Mouse (Mus musculus): Measurements from ENCODE around the gene Cish. TPM values are rescaled to one million over a fixed set of nuclear protein-coding genes. Genes with fewer than 3 reads are reported as not detected.

Cish gene
- total and polyA plus RNA-seq, 3 experiments, result 10.0 to 24.5 TPM; not detected in 1

DNA sequence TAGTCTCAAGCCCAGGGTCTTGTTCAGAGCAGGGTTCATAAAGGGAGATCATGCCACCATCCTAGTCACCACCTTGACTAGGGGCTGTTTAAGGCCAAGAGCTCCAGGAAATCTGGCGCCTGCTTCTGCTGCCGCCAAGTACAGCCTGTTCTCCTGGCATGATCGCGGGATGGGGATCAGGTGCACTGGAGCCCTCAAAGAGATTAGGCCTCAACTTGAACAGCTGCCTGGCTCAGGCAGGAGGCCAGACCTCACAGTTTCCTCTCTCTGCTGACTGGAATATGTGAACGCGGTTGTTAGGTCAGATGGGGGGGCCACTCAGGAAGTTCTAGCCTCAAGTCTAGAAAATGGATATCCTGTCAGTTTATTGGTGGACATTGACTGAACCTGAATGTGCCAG lies 27.7 kb downstream of the Cish start:
- no peaks in the 10 kb centered on the region for H3K27me3 ChIP-seq (ENCODE audit: control insufficient read depth in 1 of 2, insufficient read depth in 2 of 2, low read length in 2 of 2)
- DNase-seq (ENCODE audit: low read depth, low spot score), result peak; percentile 73
- no peak overlapping the region for H3K4me3 ChIP-seq (ENCODE audit: control insufficient read depth in 1 of 2, insufficient read depth in 1 of 2, low read depth in 2 of 2, low read length in 2 of 2)
- no peak overlapping the region; the same call in 1 of the 2 replicates for H3K9ac ChIP-seq (ENCODE audit: control insufficient read depth, low read depth, low read length, poor library complexity, severe bottlenecking)
- no peak for TF ChIP-seq ZC3H11A (IDR thresholded peaks at IDR 0.05; ENCODE audit: low read depth, low read length)
- TF ChIP-seq ZKSCAN1 (IDR thresholded peaks at IDR 0.05; ENCODE audit: low read depth, low read length), result no peak
- TF ChIP-seq UBTF (IDR thresholded peaks at IDR 0.05; ENCODE audit: borderline replicate concordance, insufficient read depth, low read depth, low read length), result no peak
- peak; percentile 61; the same call in 1 of the 2 replicates for TF ChIP-seq TCF12 (IDR thresholded peaks at IDR 0.05; ENCODE audit: low read depth, low read length)
- no peak for TF ChIP-seq MAZ (IDR thresholded peaks at IDR 0.05; ENCODE audit: low read depth, low read length)
- peak; percentile 69 for TF ChIP-seq TBP (IDR thresholded peaks at IDR 0.05; ENCODE audit: low read depth, low read length)
- TF ChIP-seq RCOR1 (IDR thresholded peaks at IDR 0.05; ENCODE audit: low read depth, low read length), result peak; percentile 38; the same call in 1 of the 2 replicates
- TF ChIP-seq ELF1 (IDR thresholded peaks at IDR 0.05; ENCODE audit: low read depth, low read length), result peak; percentile 23; the same call in 1 of the 2 replicates
- TF ChIP-seq ZMIZ1 (IDR thresholded peaks at IDR 0.05; ENCODE audit: low read depth, low read length), result no peak
- TF ChIP-seq USF2 (IDR thresholded peaks at IDR 0.05; ENCODE audit: borderline replicate concordance in 1 of 2, insufficient read depth in 1 of 2, low read depth in 1 of 2, low read length in 2 of 2), result no peak
- TF ChIP-seq CTCF (IDR thresholded peaks at IDR 0.05 in 2 of 3, conservative IDR thresholded peaks at IDR 0.05 in 1 of 3; ENCODE audit: control insufficient read depth in 1 of 3, insufficient read depth in 1 of 3, low read depth in 2 of 3, low read length in 3 of 3, poor library complexity in 1 of 3, severe bottlenecking in 1 of 3), result no peak
- peak; percentile 89 for TF ChIP-seq ETS1 (IDR thresholded peaks at IDR 0.05; ENCODE audit: low read depth, low read length)
- no peak for TF ChIP-seq KAT2A (conservative IDR thresholded peaks at IDR 0.05; ENCODE audit: low read depth, low read length)
- no peak for TF ChIP-seq JUND (IDR thresholded peaks at IDR 0.05; ENCODE audit: low read depth, low read length)
- no peak for TF ChIP-seq POLR2A (IDR thresholded peaks at IDR 0.05; ENCODE audit: control insufficient read depth in 1 of 2, insufficient read depth in 1 of 2, low read depth in 1 of 2, low read length in 2 of 2, poor library complexity in 1 of 2)
- TF ChIP-seq MEF2A (IDR thresholded peaks at IDR 0.05; ENCODE audit: extremely low read depth, insufficient replicate concordance, low read depth, low read length, poor library complexity, severe bottlenecking), result no peak
- TF ChIP-seq MXI1 (IDR thresholded peaks at IDR 0.05; ENCODE audit: low read depth, low read length), result no peak; the same call in 1 of the 2 replicates
- peak; percentile 42; the same call in 1 of the 2 replicates for TF ChIP-seq TAL1 (IDR thresholded peaks at IDR 0.05; ENCODE audit: low read length)
- no peak for TF ChIP-seq ZNF384 (IDR thresholded peaks at IDR 0.05; ENCODE audit: low read depth, low read length)
- peak in 1 of 2 experiments; percentile 48; a peak in 1 of 4 replicates for TF ChIP-seq EP300 (IDR thresholded peaks at IDR 0.05; ENCODE audit: low read depth in 1 of 2, low read length in 2 of 2)
- TF ChIP-seq CHD2 (IDR thresholded peaks at IDR 0.05; ENCODE audit: low read length), result no peak
- 0 out of 2 replicates have a peak, but pooled peaks have one; percentile 17 for TF ChIP-seq SIN3A (IDR thresholded peaks at IDR 0.05; ENCODE audit: low read length)
- no peak for TF ChIP-seq GABPA (IDR thresholded peaks at IDR 0.05; ENCODE audit: low read depth, low read length)
- no peak for TF ChIP-seq MYB (IDR thresholded peaks at IDR 0.05; ENCODE audit: low read depth, low read length)
- TF ChIP-seq NELFE (IDR thresholded peaks at IDR 0.05; ENCODE audit: low read depth, low read length), result no peak
- TF ChIP-seq POLR2AphosphoS2 (IDR thresholded peaks at IDR 0.05; ENCODE audit: low read length), result no peak
- 0 out of 2 replicates have a peak, but pooled peaks have one; percentile 46 for TF ChIP-seq MAX (IDR thresholded peaks at IDR 0.05; ENCODE audit: low read length)
- no peak for TF ChIP-seq MAFK (IDR thresholded peaks at IDR 0.05; ENCODE audit: borderline replicate concordance, low read depth, low read length)
- no peak for TF ChIP-seq MYC (IDR thresholded peaks at IDR 0.05; ENCODE audit: low read depth, low read length)
- no peak for TF ChIP-seq HCFC1 (IDR thresholded peaks at IDR 0.05; ENCODE audit: low read depth, low read length)
- TF ChIP-seq POLR2AphosphoS5 (IDR thresholded peaks at IDR 0.05; ENCODE audit: borderline replicate concordance, low read depth, low read length), result no peak
- no peak for TF ChIP-seq RAD21 (IDR thresholded peaks at IDR 0.05; ENCODE audit: low read depth, low read length)
- TF ChIP-seq CHD1 (IDR thresholded peaks at IDR 0.05; ENCODE audit: low read depth, low read length), result no peak
- no peak for TF ChIP-seq GATA1 (IDR thresholded peaks at IDR 0.05; ENCODE audit: low read depth, low read length)
- H3K36me3 ChIP-seq (ENCODE audit: control insufficient read depth in 1 of 2, insufficient read depth in 2 of 2, low read length in 2 of 2), result peaks cover 0 to 4% of the 10 kb centered on the region in 2 experiments; a peak in 2 of 4 replicates
- H3K9me3 ChIP-seq (replicated peaks; ENCODE audit: insufficient read depth, low read length), result no peaks in the 10 kb centered on the region
- no peaks in the 10 kb centered on the region for H3K79me2 ChIP-seq (ENCODE audit: control insufficient read depth, insufficient read depth, low read length, poor library complexity)
- 0 out of 2 replicates have a peak overlapping the region, but pooled peaks have one; percentile 11 for H3K27ac ChIP-seq (ENCODE audit: control insufficient read depth, low read depth, low read length)
- H3K4me1 ChIP-seq (ENCODE audit: control insufficient read depth in 1 of 2, insufficient read depth in 2 of 2, low read length in 2 of 2), result peaks cover 7 to 8% of the 10 kb centered on the region in 2 experiments
